Mouse (Mus musculus) intestine, embryonic 14.5 days (tissue): ENCODE data around the gene Tnfaip8l1. TPM values are rescaled to one million over a fixed set of nuclear protein-coding genes. Genes with fewer than 3 reads are reported as not detected.

ENCODE experiments used
- ATAC-seq: fragments of 200-750 bp; cut with Nextera tagmentation; replicated peaks from 2 replicates; pipeline ENCODE4 v1.8.0; 2017; ENCODE audit warnings: low read depth, moderate number of reproducible peaks, moderate TSS enrichment, moderate library complexity; ENCODE audit not compliant: low FRiP score, low TSS enrichment
- DNase-seq: peaks from one replicate; pipeline ENCODE4 v3.0.0-alpha.2; 2018; ENCODE audit warnings: low spot score
- H3K27ac ChIP-seq: fragments of 300-500 bp; sonication (generic); 2 replicates; pipeline ENCODE4 v1.5.1; 2014; ENCODE audit warnings: low read depth, mild to moderate bottlenecking, control low read depth
- H3K27me3 ChIP-seq: fragments of 300-500 bp; sonication (generic); replicated peaks from 2 replicates; pipeline ENCODE4 v1.6.1; 2014; ENCODE audit warnings: low read length, control low read depth; ENCODE audit not compliant: control insufficient read depth, insufficient read depth
- H3K36me3 ChIP-seq: fragments of 300-500 bp; sonication (generic); 2 replicates; pipeline ENCODE4 v1.6.1; 2014; ENCODE audit warnings: low read length, control low read depth; ENCODE audit not compliant: control insufficient read depth, insufficient read depth
- H3K4me1 ChIP-seq: fragments of 300-500 bp; sonication (generic); replicated peaks from 2 replicates; pipeline ENCODE4 v1.6.1; 2014; ENCODE audit warnings: low read length, control low read depth, mixed read lengths; ENCODE audit not compliant: control insufficient read depth, insufficient read depth
- H3K4me2 ChIP-seq: fragments of 300-500 bp; sonication (generic); 2 replicates; pipeline ENCODE4 v1.6.1; 2014; ENCODE audit warnings: low read length
- H3K4me3 ChIP-seq: fragments of 300-500 bp; sonication (generic); 2 replicates; pipeline ENCODE4 v1.5.1; 2014; ENCODE audit warnings: low read depth, low read length, control low read depth, mixed read lengths
- H3K9ac ChIP-seq: fragments of 300-500 bp; sonication (generic); 2 replicates; pipeline ENCODE4 v1.6.1; 2014; ENCODE audit warnings: mild to moderate bottlenecking, low read length
- H3K9me3 ChIP-seq: fragments of 300-500 bp; sonication (generic); 2 replicates; pipeline ENCODE4 v1.6.1; 2016; ENCODE audit warnings: low read length, control low read depth; ENCODE audit not compliant: control insufficient read depth
- whole genome bisulfite sequencing: fragments of 180-500 bp; shearing (Covaris S2); extraction: QIAGEN DNeasy Blood & Tissue Kit; methylation state at CpG from one replicate; pipeline ENCODE4 v1.1.7; 2014; 5-methylcytosine and 5-hydroxymethylcytosine counted together
- polyA plus RNA-seq: library from polyadenylated mRNA; unstranded; fragments of >200 nt; fragmentation: Nextera tagmentation; extraction: Ambion mirVana; gene quantifications from 2 replicates; pipeline ENCODE4 v1.2.1, GENCODE M21; 2014

The Tnfaip8l1 gene
- polyA plus RNA-seq, 1 experiment from 2014 or later: 11.3 TPM

DNA sequence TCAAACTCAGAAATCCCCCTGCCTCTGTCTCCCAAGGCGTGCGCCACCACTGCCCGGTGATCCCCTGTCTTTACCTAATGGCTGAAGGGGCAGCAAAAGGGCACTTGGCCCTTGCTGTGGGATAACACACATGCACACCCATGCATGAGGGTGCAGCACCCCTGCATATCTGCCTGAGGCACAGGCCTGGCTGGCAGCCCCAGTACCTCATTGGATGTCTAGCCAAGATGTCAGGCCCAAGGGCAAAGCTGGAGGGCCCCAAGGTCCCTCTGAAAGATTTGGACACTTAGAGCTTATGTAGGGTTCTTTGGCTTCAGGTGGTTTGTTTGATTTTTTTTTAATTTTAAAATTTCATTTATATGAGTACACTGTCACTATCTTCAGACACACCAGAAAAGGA lies 13.1 kb downstream of the Tnfaip8l1 start:
- peaks cover 53% of the 10 kb centered on the region for H3K36me3 ChIP-seq
- H3K4me3 ChIP-seq: no peak overlapping the region
- DNase-seq (no peak), ATAC-seq (no peak)
- H3K27ac ChIP-seq: no peak overlapping the region
- H3K4me1 ChIP-seq: no peaks in the 10 kb centered on the region
- no peak overlapping the region for H3K9ac ChIP-seq
- 95% methylated on average over 3 of the region's 3 CpGs for WGBS
- no peaks in the 10 kb centered on the region for H3K9me3 ChIP-seq
- H3K27me3 ChIP-seq: no peaks in the 10 kb centered on the region
- no peak overlapping the region for H3K4me2 ChIP-seq

DNA sequence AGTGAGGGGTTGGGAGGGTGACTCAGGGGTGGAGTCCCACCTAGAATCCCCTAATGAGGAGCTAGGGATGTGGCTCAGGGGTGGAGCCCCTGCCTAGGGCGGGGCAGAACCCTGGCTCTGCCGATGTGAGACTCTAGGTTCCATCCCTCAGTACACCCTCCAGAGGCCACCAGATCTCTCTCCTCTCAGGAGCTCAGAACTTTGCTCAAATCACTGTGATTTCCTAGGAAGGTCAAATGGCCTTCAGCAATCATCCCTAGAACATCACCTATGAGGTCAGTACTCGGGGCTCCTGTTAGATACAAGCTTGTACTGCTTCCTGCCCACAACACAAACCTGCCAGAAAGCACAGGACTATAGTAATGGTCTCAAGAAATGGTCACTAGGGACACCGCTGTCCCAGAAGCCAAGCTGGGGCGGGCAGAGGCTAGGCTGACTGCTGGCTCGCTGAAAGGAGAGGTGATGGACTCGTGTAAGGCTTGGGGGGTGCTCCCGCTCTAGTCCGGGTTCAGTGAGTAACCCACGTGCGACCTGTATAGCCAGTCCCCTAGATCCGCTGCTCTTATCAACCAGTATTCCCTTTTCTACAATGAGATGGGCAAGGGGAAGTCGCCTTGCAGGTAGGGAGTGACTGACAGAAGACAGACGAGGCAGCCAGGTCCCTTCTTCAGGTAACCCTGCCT lies 20.8 kb downstream of the Tnfaip8l1 start:
- Histone ChIP-seq H3K36me3 (peaks cover 53% of the 10 kb centered on the region), H3K9me3 (no peaks in the 10 kb centered on the region), H3K9ac (peak overlapping the region; percentile 84), H3K27me3 (no peaks in the 10 kb centered on the region), H3K4me2 (peak overlapping the region; percentile 88), H3K4me1 (peaks cover 24% of the 10 kb centered on the region), H3K4me3 (peak overlapping the region; percentile 93), H3K27ac (peak overlapping the region; percentile 48)
- DNase-seq (no peak), ATAC-seq (peak; percentile 19)
- 2% methylated on average over 14 of the region's 14 CpGs for WGBS

DNA sequence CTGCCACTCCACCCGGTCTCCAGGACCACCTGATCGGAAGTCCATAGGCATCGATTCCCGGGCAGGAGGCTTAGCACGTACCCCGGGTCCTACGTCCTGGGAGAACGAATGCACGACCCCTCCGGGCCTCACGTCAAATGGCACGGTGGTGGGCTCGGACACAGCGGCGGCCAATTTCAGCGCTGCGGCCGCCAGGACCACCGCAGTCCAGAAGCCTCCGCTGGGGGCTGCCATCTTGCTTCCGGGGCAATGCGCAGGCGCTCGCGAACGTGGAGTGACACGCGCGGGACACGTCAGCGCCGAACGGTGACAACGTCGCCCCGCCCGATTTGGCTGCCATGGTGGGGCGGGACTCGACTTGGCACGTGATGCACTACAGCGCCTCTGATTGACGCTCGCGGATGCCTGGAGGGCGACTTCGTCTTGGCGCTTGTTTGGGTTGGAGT lies 21.4 kb downstream of the Tnfaip8l1 start, which contains the start of gene Mydgf:
Gene Mydgf (minus strand): TSS at position 263 of the 446 bp plus-strand sequence.
- Histone ChIP-seq H3K4me1 (peaks cover 24% of the 10 kb centered on the region), H3K4me2 (peak within 1 kb of the TSS; percentile 88), H3K9me3 (no peaks in the 10 kb centered on the region), H3K9ac (peak within 1 kb of the TSS; percentile 84), H3K4me3 (peak within 1 kb of the TSS; percentile 93), H3K27me3 (no peaks in the 10 kb centered on the region), H3K36me3 (peaks cover 56% of the 10 kb centered on the region), H3K27ac (peak within 1 kb of the TSS; percentile 48)
- DNase-seq (peak; percentile 94), ATAC-seq (peak; percentile 91)
- 0% methylated on average over 47 of the region's 47 CpGs for WGBS

DNA sequence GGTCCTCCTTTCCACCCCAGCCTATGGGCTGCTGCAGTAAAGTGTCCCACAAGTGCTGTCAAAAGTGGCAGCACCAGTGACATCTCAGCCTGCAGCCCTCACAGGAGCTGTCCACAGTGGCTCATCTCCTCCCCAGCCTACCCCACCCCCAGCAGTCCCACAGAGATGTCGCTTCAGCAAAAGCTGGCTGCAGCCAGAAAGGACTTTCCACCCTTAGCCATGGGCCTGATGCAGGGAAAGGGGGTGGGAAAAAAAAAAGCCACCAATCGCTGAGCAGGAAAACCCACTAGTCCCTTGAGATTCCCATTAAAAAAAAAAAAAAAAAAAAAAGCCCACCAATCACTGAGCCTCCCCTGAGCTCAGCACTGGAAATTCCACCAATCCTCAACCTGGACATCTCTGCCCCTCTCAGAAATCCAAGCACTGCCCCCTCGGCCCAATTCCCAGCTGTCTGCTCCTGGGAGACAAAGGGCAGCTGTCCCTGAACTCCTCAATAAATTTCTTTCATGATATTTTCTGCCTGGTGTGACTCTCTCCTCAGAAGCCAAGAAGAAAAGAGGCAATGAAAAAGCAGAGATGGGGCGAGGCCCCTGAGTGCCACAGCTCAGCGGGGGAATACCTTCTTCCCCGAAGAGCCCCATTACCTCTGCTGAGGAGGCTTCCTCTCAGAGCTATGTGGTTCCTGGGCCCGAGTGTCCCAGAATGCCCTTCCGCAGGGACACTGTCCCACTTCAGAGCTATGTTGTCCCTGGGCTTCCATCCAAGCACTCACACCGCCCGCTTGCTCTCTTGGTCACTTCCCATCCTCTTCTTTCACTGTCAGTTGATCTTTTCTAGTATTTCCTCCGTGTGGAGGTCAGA lies 23.2 kb downstream of the Tnfaip8l1 start:
- Histone ChIP-seq H3K9ac (no peak overlapping the region), H3K4me3 (no peak overlapping the region), H3K4me2 (peak overlapping the region; percentile 88; the same call in 1 of the 2 replicates), H3K36me3 (peaks cover 56% of the 10 kb centered on the region), H3K27me3 (no peaks in the 10 kb centered on the region), H3K9me3 (no peaks in the 10 kb centered on the region), H3K4me1 (peaks cover 24% of the 10 kb centered on the region), H3K27ac (peak overlapping the region; percentile 62)
- 37% methylated on average over 11 of the region's 11 CpGs for WGBS
- peak; percentile 20 for ATAC-seq
- no peak for DNase-seq

DNA sequence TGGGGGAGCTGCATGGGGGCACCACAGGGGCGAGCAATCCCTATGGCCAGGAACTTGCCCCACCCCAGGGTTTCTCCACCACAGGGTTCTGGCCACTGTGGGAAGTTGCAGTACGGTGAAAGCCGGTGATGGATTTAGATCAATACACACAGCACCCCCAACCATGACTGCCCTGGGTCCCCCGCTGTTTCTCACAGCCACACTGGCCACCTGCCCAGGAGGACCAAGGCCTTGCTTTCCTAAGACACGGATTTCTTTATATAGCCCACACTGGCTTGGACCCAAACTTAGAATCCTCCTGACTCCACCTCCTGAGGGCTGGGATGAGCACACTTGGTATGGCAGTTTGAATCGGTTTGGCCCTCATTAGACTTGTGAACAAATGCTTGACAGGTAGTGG lies 29.0 kb downstream of the Tnfaip8l1 start:
- H3K4me2 ChIP-seq: no peak overlapping the region
- no peak overlapping the region for H3K27ac ChIP-seq
- DNase-seq: no peak
- ATAC-seq: no peak
- no peaks in the 10 kb centered on the region for H3K9me3 ChIP-seq
- WGBS: 84% methylated on average over 6 of the region's 6 CpGs
- no peak overlapping the region for H3K4me3 ChIP-seq
- no peaks in the 10 kb centered on the region for H3K4me1 ChIP-seq
- H3K27me3 ChIP-seq: no peaks in the 10 kb centered on the region
- H3K9ac ChIP-seq: no peak overlapping the region
- peaks cover 84% of the 10 kb centered on the region for H3K36me3 ChIP-seq

DNA sequence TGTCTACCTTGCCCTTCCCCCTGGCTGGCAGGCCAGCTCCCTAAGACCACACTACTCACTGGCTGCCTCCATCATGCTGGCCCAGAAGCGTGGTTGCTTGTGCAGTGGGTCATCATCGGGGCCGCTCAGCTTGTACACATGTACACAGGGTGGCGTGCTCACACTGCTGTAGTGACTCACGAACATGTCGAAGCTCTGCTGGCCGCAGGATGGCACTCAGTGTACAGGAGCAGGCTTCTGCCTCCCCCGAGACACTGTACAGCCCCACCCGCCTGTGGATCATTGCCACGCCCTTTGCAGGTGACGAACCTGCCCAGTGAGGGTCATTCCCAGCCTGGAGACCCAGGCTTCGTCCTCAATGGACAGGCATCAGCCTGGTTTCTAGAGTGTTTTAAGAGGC lies 32.1 kb downstream of the Tnfaip8l1 start:
- Histone ChIP-seq H3K4me2 (no peak overlapping the region), H3K27me3 (no peaks in the 10 kb centered on the region), H3K9ac (no peak overlapping the region), H3K36me3 (peaks cover 87% of the 10 kb centered on the region), H3K4me3 (no peak overlapping the region), H3K4me1 (no peaks in the 10 kb centered on the region), H3K9me3 (no peaks in the 10 kb centered on the region), H3K27ac (no peak overlapping the region)
- no peak for DNase-seq
- 86% methylated on average over 12 of the region's 12 CpGs for WGBS
- ATAC-seq: peak; percentile 44; the same call in 1 of the 2 replicates

DNA sequence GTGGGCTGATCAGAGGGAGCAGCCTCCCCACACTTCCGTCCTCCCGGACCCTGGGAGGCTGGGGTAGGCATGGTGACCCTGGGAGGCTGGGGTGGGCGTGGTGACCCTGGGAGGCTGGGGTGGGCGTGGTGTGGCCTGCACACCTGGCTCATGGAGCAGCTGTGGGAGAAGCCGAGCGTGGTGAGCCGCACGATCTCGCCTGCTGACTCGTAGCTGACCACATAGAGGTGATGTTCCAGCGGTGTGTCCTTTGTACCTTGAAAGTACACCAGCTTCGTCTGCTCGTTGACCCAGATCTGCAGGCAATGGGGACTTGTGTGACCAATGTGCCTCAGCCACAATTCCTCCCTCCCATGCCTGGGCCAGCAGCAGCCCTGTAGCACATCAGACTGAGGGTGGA lies 32.5 kb downstream of the Tnfaip8l1 start:
- 83% methylated on average over 13 of the region's 13 CpGs for WGBS

DNA sequence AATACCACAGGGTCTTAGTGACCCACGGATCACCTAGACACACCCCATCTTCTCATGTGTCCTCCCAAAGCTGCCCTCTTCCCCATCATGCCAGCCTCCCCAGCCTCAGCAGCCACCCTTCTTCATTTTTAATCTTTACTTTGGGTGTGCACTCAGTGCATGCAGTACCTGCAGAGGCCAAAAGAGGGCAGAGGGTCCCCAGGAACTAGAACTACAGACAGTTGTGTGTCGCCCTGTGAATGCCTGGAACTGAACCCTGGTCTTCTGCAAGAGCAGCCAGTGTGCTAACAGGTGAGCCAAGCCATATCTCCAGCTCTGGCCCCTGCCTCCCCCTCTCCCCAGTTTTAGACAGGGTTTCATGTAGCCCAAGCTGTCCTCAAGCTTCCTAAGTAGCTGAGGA lies 34.6 kb downstream of the Tnfaip8l1 start:
- 60% methylated on average over 2 of the region's 2 CpGs for WGBS
- ATAC-seq (no peak), DNase-seq (no peak)
- H3K27ac ChIP-seq: no peak overlapping the region
- H3K9ac ChIP-seq: no peak overlapping the region
- no peaks in the 10 kb centered on the region for H3K27me3 ChIP-seq
- H3K9me3 ChIP-seq: no peaks in the 10 kb centered on the region
- no peaks in the 10 kb centered on the region for H3K4me1 ChIP-seq
- H3K36me3 ChIP-seq: peaks cover 85% of the 10 kb centered on the region
- H3K4me2 ChIP-seq: no peak overlapping the region
- no peak overlapping the region for H3K4me3 ChIP-seq

More for the DNA sequence above, 32.5 kb downstream of the Tnfaip8l1 start:
- Histone ChIP-seq H3K27ac (no peak overlapping the region), H3K36me3 (peaks cover 83% of the 10 kb centered on the region), H3K4me2 (no peak overlapping the region), H3K4me3 (no peak overlapping the region), H3K9ac (no peak overlapping the region), H3K4me1 (no peaks in the 10 kb centered on the region), H3K27me3 (no peaks in the 10 kb centered on the region), H3K9me3 (no peaks in the 10 kb centered on the region)
- peak; percentile 29; the same call in 1 of the 2 replicates for ATAC-seq
- DNase-seq: no peak
